Mouse (Mus musculus): ENCODE data around the gene Trpc7. TPM values are rescaled to one million over a fixed set of nuclear protein-coding genes. Genes with fewer than 3 reads are reported as not detected.

Trpc7 gene
- polyA plus RNA-seq, 1 experiment from 2014 or later: 3.7 TPM

DNA sequence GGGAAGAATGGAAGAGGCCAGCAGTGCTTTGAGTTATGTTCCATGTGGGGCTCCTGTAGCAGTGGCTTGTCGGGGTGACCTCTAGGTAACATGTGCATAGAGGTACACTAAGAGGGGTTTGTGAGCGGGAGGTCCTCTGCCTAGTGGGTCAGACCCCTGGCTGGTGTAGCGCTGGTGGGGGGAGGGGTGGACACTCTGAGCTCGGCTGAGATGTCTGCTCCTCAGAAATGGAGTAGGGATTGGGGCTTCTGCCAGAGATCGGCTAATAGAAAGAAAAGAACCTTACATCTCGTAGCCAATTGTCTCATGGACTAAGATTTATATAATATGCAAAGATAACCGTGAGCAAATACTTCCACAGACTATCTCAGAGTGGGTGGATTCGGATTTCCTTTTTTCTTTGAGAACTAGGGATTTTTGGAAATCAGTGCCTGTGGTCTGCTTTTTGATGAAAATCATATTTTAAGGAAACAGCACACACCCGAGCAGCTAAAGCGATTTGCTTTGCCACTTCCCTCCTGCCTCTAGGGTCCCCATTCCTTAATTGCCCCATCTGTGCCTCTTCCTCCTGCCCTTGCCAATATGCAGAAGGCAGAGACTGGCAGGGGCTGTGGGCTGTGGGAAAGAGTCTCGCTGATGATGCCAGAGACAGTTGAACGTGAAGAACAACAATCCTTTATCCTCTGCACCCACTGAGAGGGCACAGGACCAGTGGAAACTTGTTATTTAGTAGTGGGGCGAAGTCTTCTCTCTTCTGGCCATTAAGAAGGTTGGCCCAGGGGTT is 133.2 kb downstream of the Trpc7 start:
- ATAC-seq (replicated peaks): peak; percentile 66
- Histone ChIP-seq H3K27ac (replicated peaks) (0 out of 2 replicates have a peak overlapping the region, but pooled peaks have one; percentile 35), H3K9ac (replicated peaks) (no peak overlapping the region), H3K27me3 (no peaks in the 10 kb centered on the region), H3K4me1 (peaks cover 20% of the 10 kb centered on the region), H3K4me3 (no peak overlapping the region), H3K36me3 (no peaks in the 10 kb centered on the region), H3K4me2 (replicated peaks) (no peak overlapping the region), H3K9me3 (no peaks in the 10 kb centered on the region)
- 35% methylated on average over 13 of the region's 13 CpGs for WGBS

DNA sequence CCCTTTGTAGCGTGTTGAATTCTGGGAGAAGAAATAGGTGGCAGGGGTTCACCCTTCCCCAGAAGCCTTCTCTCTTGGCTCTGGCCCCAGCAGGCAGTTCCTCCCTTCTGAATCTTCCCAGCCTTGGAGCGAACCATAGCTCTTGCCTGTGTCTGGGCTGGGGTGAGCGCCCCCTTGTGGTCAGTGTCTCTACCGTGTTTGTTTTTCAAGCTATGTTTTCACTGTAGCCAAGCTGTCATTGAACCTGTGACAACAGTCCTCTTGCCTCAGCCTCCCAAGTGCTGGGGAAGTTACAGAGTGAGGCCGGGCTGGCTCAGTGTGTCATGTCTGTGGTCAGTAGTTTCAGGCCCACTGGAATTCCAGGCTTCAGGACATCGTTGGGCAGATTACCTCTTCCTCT is 137.3 kb downstream of the Trpc7 start:
- H3K4me3 ChIP-seq: no peak overlapping the region
- H3K9me3 ChIP-seq: no peaks in the 10 kb centered on the region
- H3K36me3 ChIP-seq: no peaks in the 10 kb centered on the region
- WGBS: 27% methylated on average over 6 of the region's 6 CpGs
- H3K4me1 ChIP-seq: peaks cover 22% of the 10 kb centered on the region
- ATAC-seq (replicated peaks): no peak
- no peak overlapping the region for H3K9ac ChIP-seq (replicated peaks)
- no peak overlapping the region for H3K27ac ChIP-seq (replicated peaks)
- H3K4me2 ChIP-seq (replicated peaks): no peak overlapping the region
- H3K27me3 ChIP-seq: peaks cover 14% of the 10 kb centered on the region; the same call in 1 of the 2 replicates

DNA sequence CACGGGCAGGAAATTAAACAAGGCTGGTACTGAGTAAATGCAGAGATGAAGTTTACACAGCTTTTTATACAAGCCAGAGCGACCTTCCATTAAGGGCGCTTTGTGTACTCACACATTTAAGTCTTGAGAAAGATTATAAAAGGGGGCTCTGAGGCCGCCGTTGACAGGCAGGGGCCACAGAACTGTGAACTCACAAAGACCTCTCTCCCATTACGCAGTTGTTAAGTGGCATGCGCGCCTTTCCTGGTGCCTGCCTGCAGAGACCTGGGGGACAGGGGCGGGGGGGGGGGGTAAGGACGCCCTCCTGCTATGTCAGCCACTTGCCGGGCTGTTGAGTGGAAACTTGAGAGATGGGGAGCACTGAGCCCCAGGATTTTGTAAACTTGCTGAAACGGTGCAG is 138.6 kb downstream of the Trpc7 start:
- no peaks in the 10 kb centered on the region for H3K36me3 ChIP-seq
- H3K4me2 ChIP-seq (replicated peaks): no peak overlapping the region
- H3K27ac ChIP-seq (replicated peaks): no peak overlapping the region
- no peak for ATAC-seq (replicated peaks)
- H3K4me1 ChIP-seq: peaks cover 22% of the 10 kb centered on the region
- H3K27me3 ChIP-seq: peaks cover 27% of the 10 kb centered on the region; the same call in 1 of the 2 replicates
- H3K4me3 ChIP-seq: no peak overlapping the region
- WGBS: 40% methylated on average over 12 of the region's 12 CpGs
- H3K9me3 ChIP-seq: no peaks in the 10 kb centered on the region
- no peak overlapping the region for H3K9ac ChIP-seq (replicated peaks)

DNA sequence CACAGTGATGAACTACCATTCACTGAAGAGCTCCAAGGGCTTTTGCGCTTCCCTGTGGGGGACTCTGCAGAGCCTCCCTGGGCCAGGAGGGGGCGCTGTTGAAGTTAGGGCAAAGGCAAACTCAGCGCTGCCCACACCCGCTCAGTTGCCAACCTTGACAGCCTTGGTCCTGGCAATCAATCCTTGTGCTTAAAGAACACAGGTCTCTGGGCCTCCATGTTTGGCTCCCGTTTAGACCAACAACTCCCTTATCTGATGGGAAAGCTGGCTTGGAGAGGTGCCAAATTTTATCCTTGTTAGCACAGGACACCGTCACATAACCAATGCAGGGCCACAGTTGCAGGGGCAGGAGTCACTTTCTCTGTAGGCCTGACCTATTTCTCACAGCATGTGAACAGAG is 139.9 kb downstream of the Trpc7 start:
- Histone ChIP-seq H3K9me3 (no peaks in the 10 kb centered on the region), H3K9ac (replicated peaks) (no peak overlapping the region), H3K4me3 (no peak overlapping the region), H3K27ac (replicated peaks) (no peak overlapping the region), H3K27me3 (peaks cover 31% of the 10 kb centered on the region), H3K4me1 (peaks cover 24% of the 10 kb centered on the region), H3K4me2 (replicated peaks) (no peak overlapping the region), H3K36me3 (no peaks in the 10 kb centered on the region)
- WGBS: 59% methylated on average over 6 of the region's 6 CpGs
- ATAC-seq (replicated peaks): no peak

DNA sequence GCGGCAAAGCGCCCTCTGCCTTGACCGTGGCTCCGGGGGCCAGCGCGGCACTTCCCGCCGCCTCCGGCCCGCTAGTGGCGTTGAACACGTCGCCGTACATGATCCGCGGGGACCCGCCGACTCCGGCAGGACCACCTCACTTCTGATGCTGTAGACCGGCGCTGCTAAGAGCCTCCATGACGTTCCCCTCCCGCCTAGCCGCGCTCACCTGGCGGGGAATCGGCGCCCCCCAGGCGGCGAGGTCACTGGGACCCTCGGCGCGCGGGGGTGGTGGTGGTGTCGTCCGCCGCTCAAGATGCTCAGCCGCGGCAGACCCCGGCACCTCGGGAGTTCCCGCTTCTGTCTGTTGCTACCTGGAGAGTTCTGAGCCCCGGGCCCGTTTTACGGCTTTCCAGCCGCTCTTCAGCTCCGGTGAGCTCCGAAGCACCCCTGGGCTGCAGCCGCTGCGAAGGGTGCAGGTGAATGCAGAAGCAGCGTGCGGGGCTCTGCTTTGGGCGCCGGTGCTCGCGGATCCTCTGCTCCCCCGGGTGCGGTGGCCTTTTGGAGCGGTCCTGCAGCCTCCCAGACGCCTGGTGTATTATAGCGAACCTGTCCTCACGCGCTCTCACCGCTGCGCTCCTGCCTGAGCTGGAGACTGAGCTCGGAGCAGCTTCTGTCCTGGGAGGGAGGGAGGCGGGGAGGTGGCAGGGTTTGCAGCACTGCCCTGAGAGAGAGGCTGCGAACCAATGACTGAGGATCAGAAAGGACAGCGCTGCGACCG is 142.4 kb downstream of the Trpc7 start, which contains the start of gene Gm45623:
Gene Gm45623, minus strand, starts transcription at position 636 of the 760 bp plus-strand sequence.
- under 1% methylated on average over 70 of the region's 71 CpGs for WGBS
- ATAC-seq (replicated peaks): 0 out of 2 replicates have a peak, but pooled peaks have one; percentile 32
- peaks cover 31% of the 10 kb centered on the region for H3K27me3 ChIP-seq
- no peak within 1 kb of the TSS for H3K27ac ChIP-seq (replicated peaks)
- H3K4me3 ChIP-seq: peak within 1 kb of the TSS; percentile 48
- H3K36me3 ChIP-seq: no peaks in the 10 kb centered on the region
- H3K4me1 ChIP-seq: peaks cover 21% of the 10 kb centered on the region
- no peaks in the 10 kb centered on the region for H3K9me3 ChIP-seq
- peak within 1 kb of the TSS; percentile 96 for H3K4me2 ChIP-seq (replicated peaks)
- H3K9ac ChIP-seq (replicated peaks): peak within 1 kb of the TSS; percentile 54

DNA sequence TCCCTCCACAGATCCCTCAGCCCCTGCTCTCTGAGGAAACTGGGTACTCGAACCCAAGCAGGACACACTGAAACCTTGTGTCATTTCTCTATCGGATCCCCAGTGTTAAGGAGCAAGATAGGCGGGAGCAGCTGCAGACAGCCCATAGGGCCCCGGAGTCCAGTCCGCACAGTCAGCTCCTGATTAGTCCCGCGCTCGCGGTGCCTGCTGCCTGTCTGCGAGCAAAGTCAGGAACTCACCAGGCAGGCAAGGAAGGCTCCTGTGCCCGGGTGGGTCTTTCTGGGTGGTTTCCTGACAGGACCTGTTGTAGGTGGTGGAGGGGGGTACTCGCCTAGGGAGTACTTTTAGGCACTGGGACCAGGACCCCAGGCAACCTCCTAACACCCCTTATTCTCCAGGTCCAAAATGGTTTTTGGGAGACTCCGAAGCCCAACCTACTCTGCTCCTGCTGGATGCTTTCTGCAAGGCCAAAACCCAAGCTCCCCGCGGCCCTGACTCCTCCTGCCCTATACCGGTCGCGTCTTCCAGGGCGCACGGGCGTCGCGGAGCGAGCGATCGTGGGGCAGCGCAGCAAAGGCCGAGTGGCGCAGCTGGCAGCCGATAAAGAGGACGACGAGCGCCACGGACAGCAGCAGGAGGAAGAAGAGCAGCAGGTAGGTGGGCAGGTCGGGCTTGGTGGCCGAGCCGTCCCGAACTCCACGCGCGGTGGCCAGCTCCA is 143.2 kb downstream of the Trpc7 start:
- Histone ChIP-seq H3K4me1 (peaks cover 21% of the 10 kb centered on the region), H3K36me3 (no peaks in the 10 kb centered on the region), H3K9ac (replicated peaks) (peak overlapping the region; percentile 54), H3K9me3 (no peaks in the 10 kb centered on the region), H3K4me3 (peak overlapping the region; percentile 48), H3K4me2 (replicated peaks) (peak overlapping the region; percentile 96), H3K27me3 (peaks cover 31% of the 10 kb centered on the region), H3K27ac (replicated peaks) (no peak overlapping the region)
- WGBS: under 1% methylated on average over 41 of the region's 41 CpGs
- no peak for ATAC-seq (replicated peaks)

DNA sequence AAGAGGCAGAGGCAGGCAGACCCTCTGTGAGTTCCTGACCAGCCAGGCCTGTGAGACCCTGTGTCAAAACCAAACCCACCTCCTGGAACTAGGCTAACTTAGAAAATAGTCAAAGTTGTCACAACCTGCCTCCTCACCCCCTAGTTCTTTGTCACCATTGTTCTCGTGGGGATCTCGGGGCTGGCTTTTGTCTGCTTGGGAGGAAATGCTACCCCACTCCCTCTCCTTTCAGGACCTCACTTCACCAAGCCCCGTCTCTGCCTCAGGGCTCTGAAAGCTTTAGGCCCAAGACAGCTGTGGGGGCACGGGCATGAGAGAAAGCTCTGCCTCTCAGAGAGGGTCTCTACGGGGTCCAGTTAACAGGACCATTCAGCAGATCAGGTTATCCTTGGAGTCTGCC is 144.0 kb downstream of the Trpc7 start:
- H3K9me3 ChIP-seq: no peaks in the 10 kb centered on the region
- peaks cover 21% of the 10 kb centered on the region for H3K4me1 ChIP-seq
- no peaks in the 10 kb centered on the region for H3K36me3 ChIP-seq
- 16% methylated on average over 5 of the region's 5 CpGs for WGBS
- no peak overlapping the region for H3K4me3 ChIP-seq
- H3K27ac ChIP-seq (replicated peaks): no peak overlapping the region
- H3K27me3 ChIP-seq: peaks cover 31% of the 10 kb centered on the region
- no peak for ATAC-seq (replicated peaks)
- H3K4me2 ChIP-seq (replicated peaks): no peak overlapping the region; the same call in 1 of the 2 replicates
- no peak overlapping the region for H3K9ac ChIP-seq (replicated peaks)

DNA sequence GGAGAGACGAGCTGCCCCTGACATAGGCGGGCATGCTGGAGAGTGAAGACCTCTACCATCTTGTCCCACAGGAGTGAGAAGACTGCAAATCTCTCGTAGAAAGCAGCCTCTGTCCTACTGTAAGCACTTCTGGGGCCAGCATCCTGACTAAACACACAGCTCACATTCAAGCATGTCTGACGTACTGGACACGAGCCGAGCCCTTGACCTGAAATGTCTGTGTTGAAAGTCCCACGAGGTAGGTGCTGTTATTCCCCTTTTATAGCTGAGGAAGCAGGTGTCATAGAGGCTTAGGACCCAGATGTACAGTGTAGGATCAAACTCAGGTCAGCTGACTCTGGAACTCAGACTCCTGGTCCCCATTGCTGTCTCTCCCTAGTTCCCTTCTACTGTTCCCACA is 146.4 kb downstream of the Trpc7 start:
- Histone ChIP-seq H3K27ac (replicated peaks) (no peak overlapping the region), H3K9me3 (no peaks in the 10 kb centered on the region), H3K4me2 (replicated peaks) (no peak overlapping the region), H3K4me1 (peaks cover 21% of the 10 kb centered on the region), H3K36me3 (no peaks in the 10 kb centered on the region), H3K27me3 (peaks cover 25% of the 10 kb centered on the region), H3K9ac (replicated peaks) (no peak overlapping the region), H3K4me3 (no peak overlapping the region)
- no peak for ATAC-seq (replicated peaks)
- 89% methylated on average over 7 of the region's 7 CpGs for WGBS

DNA sequence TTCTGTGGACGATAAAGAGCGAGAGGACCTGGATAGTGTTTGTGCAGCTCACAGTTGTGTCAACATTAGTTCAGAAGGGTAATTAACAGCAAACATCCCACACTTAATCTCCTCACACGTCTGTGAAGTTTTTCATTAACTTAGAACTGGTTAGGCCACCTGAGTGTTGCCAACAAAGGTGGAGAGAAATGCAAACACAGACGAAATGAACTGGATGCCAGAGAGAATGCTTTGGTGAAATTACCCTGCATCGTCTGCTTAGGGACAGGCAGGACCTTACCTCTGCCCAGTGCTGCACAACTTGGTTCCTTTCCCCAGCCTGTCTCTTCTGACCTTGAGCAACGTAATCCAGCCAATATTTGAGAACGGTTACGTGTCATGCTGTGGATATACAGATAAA is 148.2 kb downstream of the Trpc7 start:
- H3K27ac ChIP-seq (replicated peaks): no peak overlapping the region
- H3K36me3 ChIP-seq: no peaks in the 10 kb centered on the region
- ATAC-seq (replicated peaks): no peak
- H3K4me3 ChIP-seq: no peak overlapping the region
- H3K9me3 ChIP-seq: no peaks in the 10 kb centered on the region
- no peak overlapping the region for H3K4me2 ChIP-seq (replicated peaks)
- WGBS: 79% methylated on average over 8 of the region's 8 CpGs
- H3K27me3 ChIP-seq: peaks cover 7% of the 10 kb centered on the region
- no peak overlapping the region for H3K9ac ChIP-seq (replicated peaks)
- peaks cover 14% of the 10 kb centered on the region for H3K4me1 ChIP-seq

DNA sequence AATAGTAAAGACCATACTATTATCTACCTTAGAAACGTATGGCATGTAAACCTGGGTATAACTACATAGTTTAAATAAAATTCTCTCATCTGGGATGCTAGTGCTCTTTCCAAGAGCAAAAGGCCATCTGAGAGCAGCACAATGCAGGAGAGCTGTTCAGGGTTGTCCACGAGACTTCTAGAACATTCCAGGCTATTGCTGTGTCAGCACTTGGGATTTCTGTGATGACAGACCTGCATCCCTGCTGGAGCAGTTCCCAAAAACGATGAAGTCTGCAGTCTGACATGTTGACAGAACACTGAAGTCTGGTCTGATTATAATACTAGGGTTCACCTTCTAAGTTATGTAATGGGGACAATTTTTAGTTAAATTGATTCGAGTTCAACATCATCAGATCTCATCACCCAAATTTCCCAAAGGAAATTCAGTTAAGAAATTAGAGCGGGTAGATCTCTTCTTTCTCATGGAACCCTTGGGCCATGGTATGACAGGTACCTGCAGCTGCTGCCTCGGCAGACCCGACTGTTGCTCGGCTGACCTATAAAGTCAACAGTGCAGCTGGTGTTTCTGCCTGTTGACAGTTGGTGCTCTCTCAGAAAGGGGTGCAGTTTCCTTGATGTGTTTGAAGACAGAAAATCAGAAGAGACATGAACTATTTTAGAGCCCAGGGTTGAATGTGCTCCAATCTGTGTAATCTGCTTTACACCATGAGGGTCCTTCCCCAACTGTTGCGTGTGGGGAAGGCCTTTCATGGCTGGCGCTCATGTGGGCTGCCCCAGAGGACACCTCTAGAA is 148.9 kb downstream of the Trpc7 start:
- Histone ChIP-seq H3K27ac (replicated peaks) (no peak overlapping the region), H3K27me3 (peaks cover 2% of the 10 kb centered on the region), H3K36me3 (no peaks in the 10 kb centered on the region), H3K9me3 (no peaks in the 10 kb centered on the region), H3K4me2 (replicated peaks) (no peak overlapping the region), H3K4me3 (no peak overlapping the region), H3K9ac (replicated peaks) (no peak overlapping the region), H3K4me1 (peaks cover 13% of the 10 kb centered on the region)
- no peak for ATAC-seq (replicated peaks)
- WGBS: 83% methylated on average over 10 of the region's 10 CpGs

DNA sequence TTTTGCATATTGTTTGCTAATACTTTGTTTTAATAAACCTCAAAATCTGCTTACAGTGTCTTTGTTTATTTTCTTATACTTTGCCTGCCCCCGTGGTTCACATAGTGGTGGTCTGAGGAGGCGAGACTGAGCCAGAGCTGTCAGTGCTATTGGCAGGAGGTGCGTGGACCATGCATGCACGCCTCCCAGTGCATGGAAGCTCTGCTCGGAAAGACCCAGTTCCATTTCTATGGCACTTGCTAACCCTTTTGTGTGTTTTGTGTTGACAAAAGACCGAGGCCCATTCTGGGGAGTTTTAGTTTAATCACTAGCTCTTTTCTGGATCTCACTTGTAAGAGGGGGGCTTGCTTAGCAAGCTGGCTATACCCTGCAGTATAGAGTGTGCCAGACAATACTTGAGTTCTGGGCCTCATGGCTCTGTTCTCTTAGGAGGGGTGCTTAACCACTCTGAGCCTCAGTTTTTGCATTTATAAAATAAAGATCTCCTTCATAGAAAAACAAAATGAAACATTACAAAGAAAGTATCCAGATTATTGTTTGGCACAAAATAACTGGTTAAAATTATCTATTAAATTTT is 153.4 kb downstream of the Trpc7 start:
- peak; percentile 72 for ATAC-seq (replicated peaks)

More for the DNA sequence above, 153.4 kb downstream of the Trpc7 start:
- 17% methylated on average over 6 of the region's 6 CpGs for WGBS
- peak overlapping the region; percentile 27; the same call in 1 of the 2 replicates for H3K27ac ChIP-seq (replicated peaks)
- H3K4me1 ChIP-seq: peaks cover 15% of the 10 kb centered on the region
- no peak overlapping the region for H3K4me3 ChIP-seq
- H3K27me3 ChIP-seq: no peaks in the 10 kb centered on the region
- H3K4me2 ChIP-seq (replicated peaks): no peak overlapping the region
- H3K9ac ChIP-seq (replicated peaks): no peak overlapping the region
- peaks cover 25% of the 10 kb centered on the region for H3K36me3 ChIP-seq
- no peaks in the 10 kb centered on the region for H3K9me3 ChIP-seq
